Comparison of ENCODE assay signal across 15 mouse cellular contexts in genomic region chr1:156640577-156640976, GRCm38 (mm10). TPM values are rescaled to one million over a fixed set of nuclear protein-coding genes. Genes with fewer than 3 reads are reported as not detected.
A peak's percentile ranks its signal among the peaks of the same experiment; 100 is the strongest.
DNase-seq lines count a peak whose midpoint lies in the region; ATAC-seq and TF ChIP-seq lines count a peak whose summit lies in the region.
"Had no signal": no experiment of that assay in that cellular context is flagged by ENCODE, and none has a peak within 500 bp of the region (broad histone marks: within the 10 kb centered on the region; RNA-seq: fewer than 3 reads in every experiment).

No protein-coding gene starts in this region.

- H3K9ac ChIP-seq in heart, postnatal 0 days (replicated peaks; ENCODE audit: low read depth, low read length): no peak overlapping the region
- H3K9ac ChIP-seq: embryonic facial prominence, embryonic 15.5 days; heart, embryonic 13.5 days; kidney, embryonic 15.5 days; liver, embryonic 13.5 days had no signal

- no peaks in the 10 kb centered on the region for H3K4me1 ChIP-seq in heart, postnatal 0 days (ENCODE audit: control insufficient read depth, insufficient read depth)
- no peaks in the 10 kb centered on the region for H3K4me1 ChIP-seq in lung, adult 2 months (ENCODE audit: control insufficient read depth, insufficient read depth, low read length)

- peaks cover 66% of the 10 kb centered on the region for H3K36me3 ChIP-seq in heart, postnatal 0 days (replicated peaks; ENCODE audit: control insufficient read depth, insufficient read depth, low read length)

- intact Hi-C loops in heart, postnatal 25 days (cut with DNase I): loop anchor here (1.0 kb wide), 1 partner anchor 36 kb away; no protein-coding TSS in a partner anchor

- peak; percentile 41 for TF ChIP-seq CTCF in heart, postnatal 0 days (IDR thresholded peaks at IDR 0.05; ENCODE audit: low read depth)
- peak; percentile 32; the same call in 1 of the 2 replicates for TF ChIP-seq CTCF in lung, adult 2 months (IDR thresholded peaks at IDR 0.05; ENCODE audit: insufficient read depth, low read length)
- TF ChIP-seq CTCF in brain, embryonic 14.5 days (IDR thresholded peaks at IDR 0.05; ENCODE audit: borderline replicate concordance, extremely low read depth, insufficient read depth, insufficient read length): peak; percentile 17; the same call in 1 of the 2 replicates

- ATAC-seq in heart, postnatal 0 days (ENCODE audit: insufficient read depth, low read depth): no peak

- H3K27me3 ChIP-seq in heart, postnatal 0 days (ENCODE audit: control insufficient read depth, insufficient read depth, low read length): no peaks in the 10 kb centered on the region
- H3K27me3 ChIP-seq: embryonic facial prominence, embryonic 15.5 days; heart, embryonic 13.5 days; kidney, embryonic 15.5 days; liver, embryonic 13.5 days had no signal

- TF ChIP-seq EP300 in heart, postnatal 0 days (IDR thresholded peaks at IDR 0.05; ENCODE audit: low read depth): no peak

- TF ChIP-seq POLR2A in lung, adult 2 months (IDR thresholded peaks at IDR 0.05; ENCODE audit: borderline replicate concordance, extremely low read depth, low read depth, low read length): no peak
- TF ChIP-seq POLR2A in brain, embryonic 14.5 days (IDR thresholded peaks at IDR 0.05; ENCODE audit: borderline replicate concordance, extremely low read depth, insufficient read depth, insufficient read length, poor library complexity, severe bottlenecking): no peak

- H3K9me3 ChIP-seq in heart, postnatal 0 days (replicated peaks; ENCODE audit: control insufficient read depth, low read length): no peaks in the 10 kb centered on the region
- H3K9me3 ChIP-seq: embryonic facial prominence, embryonic 15.5 days; heart, embryonic 13.5 days; kidney, embryonic 15.5 days; liver, embryonic 13.5 days had no signal

- H3K27ac ChIP-seq in heart, postnatal 0 days (ENCODE audit: low read depth): no peak overlapping the region
- H3K27ac ChIP-seq: embryonic facial prominence, embryonic 15.5 days; heart, embryonic 13.5 days; kidney, embryonic 15.5 days; liver, embryonic 13.5 days had no signal

- no peak overlapping the region for H3K4me2 ChIP-seq in heart, postnatal 0 days (ENCODE audit: low read depth, low read length)
- H3K4me2 ChIP-seq: embryonic facial prominence, embryonic 15.5 days; heart, embryonic 13.5 days; kidney, embryonic 15.5 days; liver, embryonic 13.5 days had no signal

- H3K4me3 ChIP-seq in heart, postnatal 0 days (ENCODE audit: low read depth, low read length): no peak overlapping the region
- H3K4me3 ChIP-seq in lung, adult 2 months (replicated peaks; ENCODE audit: extremely low read depth, low read depth, low read length): no peak overlapping the region
- H3K4me3 ChIP-seq: embryonic facial prominence, embryonic 15.5 days; heart, embryonic 13.5 days; kidney, embryonic 15.5 days; liver, embryonic 13.5 days had no signal

- 71% methylated on average over 4 of the region's 4 CpGs for WGBS in heart, postnatal 0 days
- WGBS in lung, adult 2 months: 59% methylated on average over 4 of the region's 4 CpGs

- no peak for DNase-seq in heart, postnatal 0 days (ENCODE audit: low spot score)
- DNase-seq in heart, postnatal 25 days (ENCODE audit: low spot score): no peak
- DNase-seq in lung, adult 2 months: no peak
- DNase-seq in lung, postnatal 4 days: no peak
- peak; percentile 53 for DNase-seq in brain, embryonic 14.5 days (ENCODE audit: low read depth)
- peak; percentile 23 for DNase-seq in lung, postnatal 10 days
- no peak for DNase-seq in embryo, embryonic 9.5 days (ENCODE audit: extremely low spot score)
- DNase-seq in thymus, postnatal 0 days (ENCODE audit: low spot score): no peak
- DNase-seq: cerebellum, adult 11 months; liver, embryonic 13.5 days; right cerebral cortex, postnatal 4 days; thymus, adult 2 months had no signal

RNA-seq across cellular contexts. Expression of gene Tor3a, which starts 33.6 kb away (rescaled TPM):
- 6.5 and 59.8 TPM in 2 replicates for total RNA-seq in heart, postnatal 0 days (2014; rRNA removed; ENCODE audit: low replicate concordance)
- polyA plus RNA-seq in heart, postnatal 0 days (2015; fragmentation: Nextera tagmentation; extraction: Ambion mirVana): 7.1 and 7.6 TPM in 2 replicates
- total RNA-seq in heart, postnatal 25 days (2021): 10 to 100 TPM in 1 of 2 experiments, 1 to 10 TPM in 1; 9.2 to 10.6 TPM
- 73.2 and 105 TPM in 2 replicates for polyA plus RNA-seq in lung, adult 2 months (2012; rRNA removed)
- 2.7 and 3.0 TPM in 2 replicates for polyA plus RNA-seq in brain, embryonic 14.5 days (2012; rRNA removed)
- 18.6 and 19.7 TPM in 2 replicates for polyA plus RNA-seq in thymus, postnatal 0 days (2015; fragmentation: Nextera tagmentation; extraction: Ambion mirVana)

Comparison
In these comparisons a context has a peak if more than half of its experiments do, and no peak if none do; other contexts are left out.
1. DNase-seq: peak in brain, embryonic 14.5 days (single experiment) and lung, postnatal 10 days (single experiment); none in heart, postnatal 0 days (single experiment), heart, postnatal 25 days (single experiment), lung, adult 2 months (single experiment), lung, postnatal 4 days (0 of 2), embryo, embryonic 9.5 days (single experiment) and thymus, postnatal 0 days (single experiment).
2. Peak in every context shown above with its lines, with median percentiles within 50 percentile points of each other: CTCF ChIP-seq.